Mouse (Mus musculus) R1 (cell line): ENCODE data around the gene Tuft1.

Experiments used
- DNase-seq: peaks from one replicate; pipeline ENCODE4 v3.0.0-alpha.2; 2018; ENCODE audit warnings: low read depth, low spot score

The Tuft1 gene

GRCm38 (mm10) chr3:94597224-94597779 is 61.4 kb downstream of the Tuft1 start:
- DNase-seq = no peak

GRCm38 (mm10) chr3:94595871-94596287 is 62.8 kb downstream of the Tuft1 start:
- no peak for DNase-seq

GRCm38 (mm10) chr3:94591066-94591465 is 67.6 kb downstream of the Tuft1 start:
- DNase-seq = no peak

DNA sequence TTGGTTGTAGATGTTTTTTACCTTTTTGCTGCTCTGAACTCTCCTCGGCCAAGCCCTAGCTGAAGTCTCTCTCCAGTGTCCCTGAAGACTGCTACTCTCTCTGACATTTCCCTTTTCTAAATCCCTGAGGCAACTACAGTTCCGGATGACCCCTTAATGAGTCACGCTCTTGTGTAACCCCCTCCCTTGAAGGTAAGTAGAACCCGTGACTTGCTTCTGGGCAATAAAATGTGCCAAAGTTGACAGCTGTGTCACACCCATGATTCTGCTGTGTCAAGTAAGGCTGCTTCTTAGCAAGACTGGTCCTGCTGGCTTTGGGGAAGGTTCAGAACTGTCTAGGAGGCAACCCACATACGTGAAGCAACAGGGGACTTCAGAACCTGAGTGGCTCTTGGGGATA is 70.7 kb downstream of the Tuft1 start:
- no peak for DNase-seq

- DNase-seq = no peak
Measured at GRCm38 (mm10) chr3:94582944-94583343, 75.7 kb downstream of the Tuft1 start.

DNA sequence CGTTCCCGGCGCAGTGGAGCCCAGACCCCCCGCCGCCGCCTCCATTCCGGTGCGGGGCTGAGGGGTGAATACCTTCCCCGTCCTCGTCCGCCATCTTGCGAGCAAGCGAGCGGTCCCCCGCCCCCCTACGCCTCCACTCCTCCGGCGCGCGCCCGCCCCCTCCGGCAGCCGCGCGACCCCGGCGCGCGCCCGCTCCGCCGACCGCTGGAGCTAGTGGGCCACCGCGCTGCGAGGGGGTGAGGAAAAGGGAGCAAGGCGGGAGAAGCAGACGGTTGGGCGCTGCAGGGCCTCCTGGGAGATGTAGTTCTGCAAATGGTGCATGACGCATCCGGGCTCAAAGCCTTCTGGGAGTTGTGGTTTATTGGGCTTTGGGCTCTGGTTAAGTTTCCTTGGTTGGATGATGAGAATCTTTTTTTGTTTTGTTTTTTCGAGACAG is 76.2 kb downstream of the Tuft1 start, which contains the start of gene Snx27:
Gene Snx27, minus strand, starts transcription at position 261 of the 436 bp plus-strand sequence.
- peak; percentile 96 for DNase-seq

DNA sequence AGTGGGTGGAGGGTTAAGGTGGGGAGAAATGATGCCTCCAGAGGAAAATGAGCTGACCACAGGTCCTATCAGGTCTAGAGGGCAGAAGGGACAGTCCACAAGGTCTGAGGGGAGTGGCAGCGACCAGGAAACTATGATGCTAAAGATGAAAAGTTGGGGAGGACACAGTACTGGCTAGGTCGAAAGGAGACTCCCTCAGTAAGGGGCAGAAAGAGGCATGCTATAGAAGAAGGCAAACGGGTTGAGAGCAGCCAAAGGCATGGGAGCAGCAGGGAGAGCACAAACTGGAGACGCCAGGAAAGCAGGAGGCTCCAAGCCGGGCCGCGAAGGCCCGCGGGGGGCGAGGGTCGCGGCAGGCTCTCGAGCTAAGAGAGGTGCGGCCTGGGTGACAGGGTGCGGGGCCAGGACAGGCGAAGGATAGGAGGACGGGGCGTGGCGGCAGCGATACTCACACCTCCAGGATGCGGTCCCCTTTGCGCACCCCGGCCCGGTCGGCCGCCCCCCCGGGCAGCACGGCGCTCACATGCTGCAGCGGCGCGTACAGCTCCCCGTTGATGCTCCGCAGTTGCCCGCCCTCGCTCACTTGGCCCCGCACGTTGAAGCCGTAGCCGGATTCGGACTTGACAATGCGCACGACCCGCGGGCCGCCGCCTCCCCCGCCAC is 76.7 kb downstream of the Tuft1 start:
- DNase-seq = peak; percentile 49

- peak; percentile 40 for DNase-seq
Measured at GRCm38 (mm10) chr3:94581138-94581780, 77.4 kb downstream of the Tuft1 start.

DNA sequence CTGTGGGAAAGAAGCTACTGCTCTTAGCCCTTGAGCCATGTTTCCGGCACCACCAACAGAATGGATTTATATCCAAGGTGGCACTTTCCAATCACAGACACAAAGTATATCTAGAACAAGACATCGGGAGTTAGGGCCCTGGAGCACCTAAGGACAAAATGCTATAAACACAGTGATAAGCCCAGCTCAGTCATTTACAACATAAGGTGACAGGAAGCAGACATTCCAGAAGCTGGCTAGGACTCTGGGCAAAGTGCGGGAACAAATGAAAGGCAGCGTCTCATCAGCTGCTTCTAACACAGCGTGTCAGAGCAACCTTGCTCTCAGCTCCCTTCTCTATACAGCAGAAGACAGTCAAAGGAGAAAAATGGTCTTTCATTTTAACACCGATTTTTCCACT is 84.2 kb downstream of the Tuft1 start:
- DNase-seq = no peak

DNA sequence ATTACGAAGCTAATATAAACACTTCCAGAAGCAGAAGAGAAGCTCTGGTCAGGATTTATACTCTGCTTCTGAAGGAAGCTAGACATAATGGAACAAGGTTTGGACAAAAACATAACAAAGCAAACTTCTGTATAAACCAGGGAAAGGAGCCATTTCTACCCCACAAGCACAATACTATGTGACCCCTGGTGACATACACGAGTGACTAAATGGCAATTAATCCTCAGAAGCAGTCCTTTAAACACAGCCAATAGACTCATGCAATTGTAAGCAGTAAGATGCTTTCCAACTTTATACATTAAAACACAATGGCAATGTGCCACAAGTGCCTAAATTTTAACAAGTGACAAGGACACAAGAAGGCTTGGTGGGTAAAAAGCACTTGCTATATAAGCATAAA is 91.4 kb downstream of the Tuft1 start:
- no peak for DNase-seq

DNA sequence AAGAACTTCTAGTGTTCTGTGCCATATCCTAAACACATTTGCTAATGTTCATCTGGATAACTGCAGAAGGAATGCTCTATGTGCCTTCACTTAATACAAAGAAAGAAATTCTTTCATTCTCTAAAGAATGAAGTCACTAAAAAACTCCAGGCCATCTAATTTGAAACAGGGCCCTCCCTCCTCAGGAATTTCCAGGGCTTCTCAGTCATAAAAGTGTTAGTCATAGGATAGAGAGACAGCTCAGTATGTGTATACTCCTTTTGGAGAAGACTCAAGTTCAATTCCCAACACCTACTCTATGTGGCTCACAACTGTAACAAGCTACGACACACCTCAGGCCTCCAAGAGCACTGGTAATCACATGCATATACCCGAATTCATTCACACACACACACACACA is 93.1 kb downstream of the Tuft1 start:
- DNase-seq = peak; percentile 37

DNA sequence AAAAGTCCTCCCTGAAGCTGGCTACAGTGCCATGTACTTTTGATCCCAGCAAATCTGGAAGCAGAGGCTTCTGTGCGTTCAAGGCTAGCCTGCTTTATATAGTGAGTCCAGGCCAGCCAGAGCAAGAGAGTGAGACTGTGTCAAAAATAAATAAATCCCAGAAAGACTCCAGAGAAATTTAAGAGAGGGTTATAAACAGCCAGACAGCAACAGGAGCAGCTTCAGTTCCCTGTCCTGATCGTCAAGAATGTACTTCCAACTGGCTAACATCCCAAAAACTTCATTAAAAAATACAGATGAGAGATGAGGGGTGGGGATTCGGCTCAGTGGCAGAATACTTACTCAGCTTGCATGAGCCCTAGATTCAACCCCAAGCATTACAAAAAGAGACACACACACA is 93.5 kb downstream of the Tuft1 start:
- no peak for DNase-seq

GRCm38 (mm10) chr3:94564356-94565010 is 94.2 kb downstream of the Tuft1 start:
- no peak for DNase-seq

GRCm38 (mm10) chr3:94563163-94563562 is 95.5 kb downstream of the Tuft1 start:
- no peak for DNase-seq
